Mouse (Mus musculus): ENCODE data around the gene Iqcj.

Gene Iqcj

GRCm38 (mm10) chr3:67954459-67955065 lies 62.5 kb downstream of the Iqcj start:
- no peak for DNase-seq (ENCODE audit: low read depth)

GRCm38 (mm10) chr3:67959672-67960071 lies 67.7 kb downstream of the Iqcj start:
- DNase-seq (ENCODE audit: low read depth), result no peak

GRCm38 (mm10) chr3:67960133-67960532 lies 68.1 kb downstream of the Iqcj start:
- DNase-seq (ENCODE audit: low read depth), result no peak

GRCm38 (mm10) chr3:67960727-67961126 lies 68.7 kb downstream of the Iqcj start:
- no peak for DNase-seq (ENCODE audit: low read depth)

- no peak for DNase-seq (ENCODE audit: low read depth)
These were observed 70.1 kb downstream of the Iqcj start for GRCm38 (mm10) chr3:67961934-67962639.

GRCm38 (mm10) chr3:67974340-67974998 lies 82.4 kb downstream of the Iqcj start:
- no peak for DNase-seq (ENCODE audit: low read depth)

- no peak for DNase-seq (ENCODE audit: low read depth)
These were observed 88.0 kb downstream of the Iqcj start for GRCm38 (mm10) chr3:67980006-67980405.

GRCm38 (mm10) chr3:67983329-67983728 lies 91.3 kb downstream of the Iqcj start:
- peak; percentile 1 for DNase-seq (ENCODE audit: low read depth)

GRCm38 (mm10) chr3:68002415-68002814 lies 110.4 kb downstream of the Iqcj start:
- DNase-seq (ENCODE audit: low read depth), result no peak

- no peak for DNase-seq (ENCODE audit: low read depth)
These were observed 120.3 kb downstream of the Iqcj start for GRCm38 (mm10) chr3:68012342-68012741.

- no peak for DNase-seq (ENCODE audit: low read depth)
These were observed 123.8 kb downstream of the Iqcj start for GRCm38 (mm10) chr3:68015786-68016185.

- DNase-seq (ENCODE audit: low read depth), result no peak
These were observed 127.4 kb downstream of the Iqcj start for GRCm38 (mm10) chr3:68019401-68019800.

- no peak for DNase-seq (ENCODE audit: low read depth)
These were observed 144.1 kb downstream of the Iqcj start for GRCm38 (mm10) chr3:68036097-68036496.

- no peak for DNase-seq (ENCODE audit: low read depth)
These were observed 150.9 kb downstream of the Iqcj start for GRCm38 (mm10) chr3:68042951-68043350.

GRCm38 (mm10) chr3:68045475-68046416 lies 153.7 kb downstream of the Iqcj start:
- peak; percentile 42 for DNase-seq (ENCODE audit: low read depth)

- DNase-seq (ENCODE audit: low read depth), result peak; percentile 30
These were observed 161.5 kb downstream of the Iqcj start for GRCm38 (mm10) chr3:68053538-68053937.

GRCm38 (mm10) chr3:68055071-68055470 lies 163.1 kb downstream of the Iqcj start:
- DNase-seq (ENCODE audit: low read depth), result no peak

- DNase-seq (ENCODE audit: low read depth), result peak; percentile 71
These were observed 164.6 kb downstream of the Iqcj start for GRCm38 (mm10) chr3:68056373-68057275.

- no peak for DNase-seq (ENCODE audit: low read depth)
These were observed 167.3 kb downstream of the Iqcj start for GRCm38 (mm10) chr3:68059162-68059800.

- no peak for DNase-seq (ENCODE audit: low read depth)
These were observed 172.7 kb downstream of the Iqcj start, which contains the start of gene Schip1 for GRCm38 (mm10) chr3:68064731-68065130. TSS of gene Schip1 (plus strand) at chr3:68064802.

Data from naive thymus-derived CD4-positive, alpha-beta T cell, adult 2 months (primary cell).